Mouse (Mus musculus) spleen, adult 18-20 months (tissue): ENCODE results near the gene Plpp3.

Source experiments
- DNase-seq, 2 experiments: peaks; one replicate each; pipeline ENCODE4 v3.0.0; 2022; ENCODE audit warnings: mixed read lengths in 2 of 2

Gene Plpp3

GRCm38 (mm10) chr4:105190826-105191225, 33.7 kb downstream of the Plpp3 start:
- no peak for DNase-seq

GRCm38 (mm10) chr4:105191550-105191949, 34.4 kb downstream of the Plpp3 start:
- no peak for DNase-seq

- DNase-seq, result no peak
Measured at GRCm38 (mm10) chr4:105192665-105193064, 35.5 kb downstream of the Plpp3 start.

GRCm38 (mm10) chr4:105195256-105195655, 38.1 kb downstream of the Plpp3 start:
- no peak for DNase-seq

- no peak for DNase-seq
Measured at GRCm38 (mm10) chr4:105196099-105196498, 39.0 kb downstream of the Plpp3 start.

- no peak for DNase-seq
Measured at GRCm38 (mm10) chr4:105196993-105197765, 40.0 kb downstream of the Plpp3 start.

- no peak for DNase-seq
Measured at GRCm38 (mm10) chr4:105198696-105199095, 41.5 kb downstream of the Plpp3 start.

GRCm38 (mm10) chr4:105199345-105199744, 42.2 kb downstream of the Plpp3 start:
- no peak for DNase-seq

- no peak for DNase-seq
Measured at GRCm38 (mm10) chr4:105200624-105201524, 43.7 kb downstream of the Plpp3 start.

- DNase-seq, result no peak
Measured at GRCm38 (mm10) chr4:105202439-105202838, 45.3 kb downstream of the Plpp3 start.

- no peak for DNase-seq
Measured at GRCm38 (mm10) chr4:105203303-105203761, 46.2 kb downstream of the Plpp3 start.

GRCm38 (mm10) chr4:105204071-105204470, 46.9 kb downstream of the Plpp3 start:
- DNase-seq, result no peak

- DNase-seq, result no peak
Measured at GRCm38 (mm10) chr4:105205045-105205851, 48.1 kb downstream of the Plpp3 start.

- DNase-seq, result no peak
Measured at GRCm38 (mm10) chr4:105206102-105206501, 49.0 kb downstream of the Plpp3 start.

- no peak for DNase-seq
Measured at GRCm38 (mm10) chr4:105206995-105207394, 49.8 kb downstream of the Plpp3 start.

- no peak for DNase-seq
Measured at GRCm38 (mm10) chr4:105207641-105208040, 50.5 kb downstream of the Plpp3 start.

- DNase-seq, result no peak
Measured at GRCm38 (mm10) chr4:105208977-105209376, 51.8 kb downstream of the Plpp3 start.

GRCm38 (mm10) chr4:105213314-105213713, 56.2 kb downstream of the Plpp3 start:
- no peak for DNase-seq

- no peak for DNase-seq
Measured at GRCm38 (mm10) chr4:105214438-105214837, 57.3 kb downstream of the Plpp3 start.

GRCm38 (mm10) chr4:105215726-105216410, 58.7 kb downstream of the Plpp3 start:
- DNase-seq, result no peak

- DNase-seq, result no peak
Measured at GRCm38 (mm10) chr4:105218202-105218601, 61.1 kb downstream of the Plpp3 start.

GRCm38 (mm10) chr4:105219316-105219715, 62.2 kb downstream of the Plpp3 start:
- DNase-seq, result no peak
